Mouse (Mus musculus) kidney, embryonic 16.5 days (tissue): ENCODE data around the gene Obp2b. TPM values are rescaled to one million over a fixed set of nuclear protein-coding genes. Genes with fewer than 3 reads are reported as not detected.
A peak's percentile ranks its signal among the peaks of the same experiment; 100 is the strongest.
"Not testable (repeated sequence)": the region's sequence is repeated elsewhere in the genome, so short reads cannot be mapped to it uniquely, and the experiment has no call there.

Source experiments
- ATAC-seq: fragments of 200-750 bp; cut with Nextera tagmentation; 2 replicates; pipeline ENCODE4 v1.8.0; 2017; ENCODE audit warnings: moderate TSS enrichment; ENCODE audit not compliant: low FRiP score, low TSS enrichment
- H3K27ac ChIP-seq: fragments of 300-500 bp; sonication (generic); 2 replicates; pipeline ENCODE4 v1.5.1; 2014; ENCODE audit warnings: low read length
- H3K27me3 ChIP-seq: fragments of 300-500 bp; sonication (generic); 2 replicates; pipeline ENCODE4 v1.6.1; 2014; ENCODE audit warnings: low read length, control low read depth, mixed read lengths; ENCODE audit not compliant: insufficient read depth
- H3K36me3 ChIP-seq: fragments of 300-500 bp; sonication (generic); 2 replicates; pipeline ENCODE4 v1.6.1; 2014; ENCODE audit warnings: low read length, control low read depth, mixed read lengths; ENCODE audit not compliant: insufficient read depth
- H3K4me1 ChIP-seq: fragments of 300-500 bp; sonication (generic); 2 replicates; pipeline ENCODE4 v1.6.1; 2014; ENCODE audit warnings: low read length, control low read depth, mixed read lengths; ENCODE audit not compliant: insufficient read depth
- H3K4me2 ChIP-seq: fragments of 300-500 bp; sonication (generic); replicated peaks from 2 replicates; pipeline ENCODE4 v1.6.1; 2014; ENCODE audit warnings: low read depth, low read length
- H3K4me3 ChIP-seq: fragments of 300-500 bp; sonication (generic); 2 replicates; pipeline ENCODE4 v1.5.1; 2014; ENCODE audit warnings: mild to moderate bottlenecking, low read length
- H3K9ac ChIP-seq: fragments of 300-500 bp; sonication (generic); replicated peaks from 2 replicates; pipeline ENCODE4 v1.6.1; 2014; ENCODE audit warnings: low read length
- H3K9me3 ChIP-seq: fragments of 300-500 bp; sonication (generic); 2 replicates; pipeline ENCODE4 v1.6.1; 2016; ENCODE audit warnings: low read length, control low read depth
- WGBS: fragments of 180-500 bp; shearing (Covaris S2); extraction: QIAGEN DNeasy Blood & Tissue Kit; methylation state at CpG from one replicate; pipeline ENCODE4 v1.1.7; 2014; 5-methylcytosine and 5-hydroxymethylcytosine counted together
- polyA plus RNA-seq: library from polyadenylated mRNA; unstranded; fragments of >200 nt; fragmentation: Nextera tagmentation; extraction: Ambion mirVana; gene quantifications from 2 replicates; pipeline ENCODE4 v1.2.1, GENCODE M21; 2015

The Obp2b gene
- polyA plus RNA-seq, 1 experiment from 2014 or later, result not detected

- ATAC-seq, H3K36me3 ChIP-seq, H3K4me2 ChIP-seq, H3K4me3 ChIP-seq, H3K4me1 ChIP-seq, H3K27me3 ChIP-seq, H3K27ac ChIP-seq, H3K9me3 ChIP-seq, H3K9ac ChIP-seq: not testable (repeated sequence)
- 64% methylated on average over 2 of the region's 2 CpGs for WGBS
These were observed 27.0 kb upstream of the Obp2b start for GRCm38 (mm10) chr2:25709791-25710190.

- 9% methylated on average over 3 of the region's 3 CpGs for WGBS
- not testable (repeated sequence) for H3K9ac ChIP-seq, ATAC-seq
These were observed 25.2 kb upstream of the Obp2b start for GRCm38 (mm10) chr2:25711641-25712040.

GRCm38 (mm10) chr2:25717222-25717621, 19.6 kb upstream of the Obp2b start:
- no peak for ATAC-seq

More at GRCm38 (mm10) chr2:25711641-25712040, 25.2 kb upstream of the Obp2b start:
- not testable (repeated sequence) for H3K4me1 ChIP-seq, H3K4me3 ChIP-seq, H3K4me2 ChIP-seq, H3K36me3 ChIP-seq, H3K9me3 ChIP-seq, H3K27me3 ChIP-seq, H3K27ac ChIP-seq

GRCm38 (mm10) chr2:25733199-25733930, 3.4 kb upstream of the Obp2b start:
- peak; percentile 27; the same call in 1 of the 2 replicates for ATAC-seq
- Histone ChIP-seq H3K27ac (peak overlapping the region; percentile 37; the same call in 1 of the 2 replicates), H3K4me2 (no peak overlapping the region), H3K36me3 (no peaks in the 10 kb centered on the region), H3K27me3 (no peaks in the 10 kb centered on the region), H3K4me1 (no peaks in the 10 kb centered on the region), H3K9ac (no peak overlapping the region), H3K9me3 (no peaks in the 10 kb centered on the region), H3K4me3 (no peak overlapping the region)
- WGBS, result 18% methylated on average over 2 of the region's 2 CpGs

More at GRCm38 (mm10) chr2:25717222-25717621, 19.6 kb upstream of the Obp2b start:
- no peak overlapping the region for H3K4me2 ChIP-seq
- H3K27ac ChIP-seq, result no peak overlapping the region
- H3K9ac ChIP-seq, result no peak overlapping the region
- no peaks in the 10 kb centered on the region for H3K9me3 ChIP-seq
- no peak overlapping the region for H3K4me3 ChIP-seq
- H3K27me3 ChIP-seq, result no peaks in the 10 kb centered on the region
- H3K36me3 ChIP-seq, result no peaks in the 10 kb centered on the region
- no peaks in the 10 kb centered on the region for H3K4me1 ChIP-seq

GRCm38 (mm10) chr2:25741671-25742070, 4.9 kb downstream of the Obp2b start:
- no peaks in the 10 kb centered on the region for H3K36me3 ChIP-seq
- H3K9me3 ChIP-seq, result no peaks in the 10 kb centered on the region
- no peak overlapping the region for H3K9ac ChIP-seq
- no peaks in the 10 kb centered on the region for H3K4me1 ChIP-seq
- WGBS, result 76% methylated on average over 1 of the region's 1 CpGs
- H3K27me3 ChIP-seq, result no peaks in the 10 kb centered on the region
- no peak for ATAC-seq
- no peak overlapping the region for H3K27ac ChIP-seq
- H3K4me2 ChIP-seq, result no peak overlapping the region
- no peak overlapping the region for H3K4me3 ChIP-seq

- no peak for ATAC-seq
- H3K36me3 ChIP-seq, result no peaks in the 10 kb centered on the region
- H3K4me1 ChIP-seq, result no peaks in the 10 kb centered on the region
- no peak overlapping the region for H3K4me2 ChIP-seq
- no peaks in the 10 kb centered on the region for H3K27me3 ChIP-seq
- H3K9ac ChIP-seq, result no peak overlapping the region
- peaks cover 3% of the 10 kb centered on the region; the same call in 1 of the 2 replicates for H3K9me3 ChIP-seq
- 77% methylated on average over 1 of the region's 1 CpGs for WGBS
- no peak overlapping the region for H3K27ac ChIP-seq
- H3K4me3 ChIP-seq, result no peak overlapping the region
These were observed 17.4 kb downstream of the Obp2b start for GRCm38 (mm10) chr2:25754201-25754600.

- ATAC-seq, result peak; percentile 67
- H3K4me2 ChIP-seq, result no peak overlapping the region
- H3K9ac ChIP-seq, result no peak overlapping the region
- H3K9me3 ChIP-seq, result peaks cover 3% of the 10 kb centered on the region; the same call in 1 of the 2 replicates
- peak overlapping the region; percentile 25; the same call in 1 of the 2 replicates for H3K27ac ChIP-seq
- WGBS, result 14% methylated on average over 4 of the region's 4 CpGs
- H3K4me3 ChIP-seq, result no peak overlapping the region
- no peaks in the 10 kb centered on the region for H3K4me1 ChIP-seq
- H3K36me3 ChIP-seq, result no peaks in the 10 kb centered on the region
- no peaks in the 10 kb centered on the region for H3K27me3 ChIP-seq
These were observed 21.3 kb downstream of the Obp2b start for GRCm38 (mm10) chr2:25758064-25758625.

GRCm38 (mm10) chr2:25765269-25765668, 28.5 kb downstream of the Obp2b start, which contains the start of gene Lcn3:
Gene Lcn3, plus strand, starts transcription at chr2:25765569.
- Histone ChIP-seq H3K4me2 (no peak within 1 kb of the TSS), H3K27me3 (no peaks in the 10 kb centered on the region), H3K27ac (no peak within 1 kb of the TSS), H3K4me3 (no peak within 1 kb of the TSS), H3K9ac (no peak within 1 kb of the TSS), H3K36me3 (no peaks in the 10 kb centered on the region), H3K9me3 (no peaks in the 10 kb centered on the region), H3K4me1 (no peaks in the 10 kb centered on the region)
- WGBS, result 44% methylated on average over 2 of the region's 2 CpGs
- ATAC-seq, result no peak

GRCm38 (mm10) chr2:25767764-25768163, 31.0 kb downstream of the Obp2b start:
- Histone ChIP-seq H3K4me2 (no peak overlapping the region), H3K9ac (no peak overlapping the region), H3K4me1 (no peaks in the 10 kb centered on the region), H3K9me3 (no peaks in the 10 kb centered on the region), H3K36me3 (no peaks in the 10 kb centered on the region), H3K27me3 (no peaks in the 10 kb centered on the region), H3K4me3 (no peak overlapping the region), H3K27ac (no peak overlapping the region)
- ATAC-seq, result no peak
- WGBS, result 81% methylated on average over 4 of the region's 4 CpGs

- no peaks in the 10 kb centered on the region for H3K36me3 ChIP-seq
- 90% methylated on average over 2 of the region's 2 CpGs for WGBS
- no peaks in the 10 kb centered on the region for H3K27me3 ChIP-seq
- H3K9ac ChIP-seq, result no peak overlapping the region
- H3K4me3 ChIP-seq, result no peak overlapping the region
- no peaks in the 10 kb centered on the region for H3K4me1 ChIP-seq
- no peak for ATAC-seq
- H3K4me2 ChIP-seq, result no peak overlapping the region
- H3K27ac ChIP-seq, result no peak overlapping the region
- no peaks in the 10 kb centered on the region for H3K9me3 ChIP-seq
These were observed 36.7 kb downstream of the Obp2b start for GRCm38 (mm10) chr2:25773507-25773906.
